Mouse (Mus musculus): Measurements from ENCODE around the gene Cdk6. TPM values are rescaled to one million over a fixed set of nuclear protein-coding genes. Genes with fewer than 3 reads are reported as not detected.

Cdk6 gene
- total RNA-seq, 4 experiments from 2014 or later, result 0.56 to 1.3 (median 1.2) TPM

- DNase-seq (ENCODE audit: low spot score in 2 of 2), result no peak
Measured at GRCm38 (mm10) chr5:3482474-3482873, 141.2 kb downstream of the Cdk6 start.

DNA sequence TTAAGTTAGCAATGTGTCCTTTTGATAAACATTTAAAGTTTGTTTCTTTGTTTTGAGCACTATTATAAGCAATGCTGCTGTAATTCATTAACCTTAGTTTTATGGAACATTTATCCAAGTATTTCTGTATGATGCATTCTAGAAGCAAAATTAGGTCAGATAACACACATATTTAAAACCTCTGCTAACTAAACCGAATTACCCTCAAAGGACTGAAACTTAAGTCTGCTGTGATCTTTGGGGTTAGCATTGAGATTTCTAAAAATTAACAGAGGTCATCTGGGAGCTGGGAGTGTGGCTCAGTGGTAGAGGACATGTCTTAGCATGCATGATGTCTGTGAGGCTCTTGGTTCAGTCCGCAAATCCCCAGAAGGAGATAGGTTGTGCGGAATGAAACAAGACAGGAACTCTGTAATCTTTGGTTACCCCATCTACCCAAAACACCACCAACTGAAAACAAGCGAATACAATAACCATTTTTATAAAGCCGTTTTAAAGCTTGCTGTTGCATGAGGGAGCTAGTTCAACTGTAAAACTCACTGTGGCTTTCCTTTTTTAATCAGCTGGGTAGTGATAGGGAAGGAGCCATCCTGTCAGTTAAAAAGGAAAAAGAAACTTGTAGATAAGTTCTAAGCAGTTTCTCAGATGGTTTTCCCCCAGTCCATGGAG, 141.9 kb downstream of the Cdk6 start:
- DNase-seq (ENCODE audit: low spot score in 2 of 2), result no peak

DNA sequence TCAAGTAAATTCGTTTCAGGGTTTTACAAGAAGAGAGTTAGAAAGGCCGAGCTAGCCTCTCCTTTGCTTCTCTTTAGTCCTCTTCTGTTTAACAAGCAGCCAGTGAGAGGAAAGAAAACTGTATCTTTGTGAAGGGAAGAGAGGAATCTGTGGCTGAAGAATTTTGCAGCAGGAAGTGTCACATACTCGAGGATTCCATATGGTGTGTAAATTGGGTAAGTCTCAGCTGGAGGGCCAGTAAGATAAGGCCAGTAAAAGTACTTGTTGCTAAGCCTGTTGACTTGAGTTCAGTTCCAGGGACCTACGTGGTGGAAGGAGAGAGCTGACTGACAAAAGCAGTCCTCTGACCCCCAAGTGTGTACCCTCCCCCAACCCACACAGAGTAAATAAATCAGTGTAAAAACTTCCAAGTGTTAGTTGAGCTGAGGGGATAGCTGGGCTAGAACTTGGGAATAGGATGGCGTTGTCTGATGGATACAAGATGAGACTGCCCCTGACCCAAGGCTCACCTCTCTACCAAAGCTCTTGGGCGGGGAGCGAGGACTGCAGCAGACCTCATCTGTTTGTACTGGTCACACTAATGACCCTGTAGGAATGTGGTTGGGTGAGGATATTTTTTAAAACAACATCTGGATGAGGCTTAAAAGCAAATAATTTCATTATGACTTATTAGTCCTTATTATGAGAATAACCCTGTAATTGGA, 145.4 kb downstream of the Cdk6 start:
- DNase-seq (ENCODE audit: low spot score in 2 of 2), result no peak

DNA sequence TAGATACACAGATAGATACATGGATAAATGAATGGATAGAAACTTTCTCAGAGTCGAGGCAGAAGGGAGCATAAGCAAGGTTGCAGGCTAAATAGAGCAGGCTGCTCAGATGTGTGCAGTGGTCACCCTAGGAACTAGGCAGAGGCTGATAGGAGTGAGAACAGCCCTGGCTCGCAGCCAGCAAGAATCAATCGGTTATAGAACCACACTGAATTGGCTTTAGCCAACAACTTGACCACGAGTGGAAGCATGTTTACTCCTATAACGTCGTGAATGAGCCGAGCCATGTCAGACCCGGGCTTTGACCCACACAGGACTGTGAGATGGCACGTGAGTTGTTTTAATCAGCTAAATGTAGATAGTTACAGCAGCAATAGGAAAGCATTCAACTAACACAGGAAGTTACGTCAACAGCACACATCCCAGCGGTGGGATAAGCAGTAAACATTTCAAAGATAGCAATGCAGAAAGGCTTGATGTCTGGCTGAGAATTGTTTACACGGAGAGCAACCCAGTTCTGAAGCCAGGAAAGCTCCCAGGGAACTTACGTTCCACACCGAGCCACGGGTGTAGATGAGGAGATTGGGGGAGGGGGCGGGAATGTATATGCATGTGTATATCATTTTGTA, 147.0 kb downstream of the Cdk6 start:
- DNase-seq (ENCODE audit: low spot score in 2 of 2), result no peak

DNA sequence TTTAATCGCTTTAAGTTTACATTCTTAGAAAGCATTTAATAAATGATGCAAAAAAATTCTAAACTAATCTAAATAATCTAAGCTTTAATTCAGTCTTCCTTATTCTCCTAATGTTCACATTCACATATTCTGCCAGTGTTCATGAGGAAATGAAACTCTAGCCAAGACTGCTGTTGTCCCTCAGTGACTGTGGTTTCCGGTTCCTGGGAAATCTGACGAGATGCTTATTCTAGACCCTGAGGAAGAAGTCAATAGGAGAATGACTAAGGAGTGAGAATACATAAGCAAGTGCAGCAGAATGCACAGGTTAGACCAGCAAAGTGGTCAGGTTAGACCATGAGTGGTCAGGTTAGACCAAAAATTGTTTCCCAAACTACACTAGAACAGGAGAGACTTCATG, 149.1 kb downstream of the Cdk6 start:
- no peak for DNase-seq (ENCODE audit: low spot score in 2 of 2)

DNA sequence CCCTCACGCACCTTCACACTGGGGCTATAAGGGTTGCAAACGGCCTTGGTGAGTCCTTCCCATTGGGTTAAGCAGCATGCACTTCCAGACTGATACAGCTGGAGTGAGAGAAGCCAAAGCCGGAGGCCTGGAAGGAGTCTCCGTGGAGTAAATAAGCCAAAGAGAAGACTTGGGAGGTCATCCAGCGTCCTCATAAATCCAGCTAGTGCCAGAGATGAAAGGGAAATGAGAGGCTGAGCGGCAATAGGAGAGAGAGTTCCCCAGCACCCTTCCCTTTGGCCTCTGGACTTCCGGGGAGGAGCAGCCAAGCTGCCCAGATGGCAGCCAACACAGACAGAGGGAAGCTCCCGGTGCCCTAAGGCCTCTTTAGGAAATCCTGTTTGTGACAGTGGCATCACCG, 149.8 kb downstream of the Cdk6 start:
- DNase-seq (ENCODE audit: low spot score in 2 of 2), result peak in 1 of 2 experiments; percentile 17

- DNase-seq (ENCODE audit: low spot score in 2 of 2), result no peak
Measured at GRCm38 (mm10) chr5:3491883-3492282, 150.6 kb downstream of the Cdk6 start.

DNA sequence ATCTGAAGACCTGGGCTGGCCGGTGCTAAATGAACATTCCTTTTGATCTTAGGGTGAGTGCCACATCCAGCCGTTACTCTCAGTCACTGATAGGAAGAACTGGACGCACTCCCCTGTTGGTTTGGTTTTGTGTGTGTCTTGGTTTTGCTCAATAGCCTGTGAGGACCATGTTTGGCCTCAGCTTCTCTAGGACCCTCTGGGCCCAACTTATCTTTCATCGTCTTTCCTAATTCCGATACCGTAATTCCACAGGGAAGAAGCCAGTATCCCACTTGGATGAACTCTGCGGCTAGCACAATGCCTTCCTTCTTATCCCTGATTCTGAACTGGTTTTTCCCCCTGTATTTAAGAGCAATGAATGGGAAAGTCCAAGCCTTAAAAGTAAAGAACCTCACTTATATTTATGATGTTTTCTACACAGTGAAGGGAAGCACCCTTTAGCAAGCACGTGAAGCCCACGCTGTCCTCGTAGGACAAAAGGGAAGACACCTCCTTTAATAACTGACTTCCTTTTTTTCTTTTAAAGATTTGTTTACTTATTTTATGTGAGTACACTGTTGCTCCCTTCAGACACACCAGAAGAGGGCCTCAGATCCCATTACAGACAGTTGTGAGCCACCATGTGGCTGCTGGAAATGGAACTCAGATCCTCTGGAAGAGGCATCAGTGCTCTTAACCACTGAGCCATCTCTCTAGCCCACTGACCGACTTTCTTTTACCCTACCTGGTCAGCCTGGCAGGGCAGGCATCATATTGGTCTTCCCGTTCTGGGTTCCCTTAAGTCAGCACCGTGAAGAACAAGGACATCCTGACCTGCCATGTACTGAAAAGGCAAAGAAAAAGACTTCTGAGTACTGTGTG, 151.7 kb downstream of the Cdk6 start:
- no peak for DNase-seq (ENCODE audit: low spot score in 2 of 2)

GRCm38 (mm10) chr5:3493968-3494367, 152.7 kb downstream of the Cdk6 start:
- DNase-seq (ENCODE audit: low spot score in 2 of 2), result no peak

DNA sequence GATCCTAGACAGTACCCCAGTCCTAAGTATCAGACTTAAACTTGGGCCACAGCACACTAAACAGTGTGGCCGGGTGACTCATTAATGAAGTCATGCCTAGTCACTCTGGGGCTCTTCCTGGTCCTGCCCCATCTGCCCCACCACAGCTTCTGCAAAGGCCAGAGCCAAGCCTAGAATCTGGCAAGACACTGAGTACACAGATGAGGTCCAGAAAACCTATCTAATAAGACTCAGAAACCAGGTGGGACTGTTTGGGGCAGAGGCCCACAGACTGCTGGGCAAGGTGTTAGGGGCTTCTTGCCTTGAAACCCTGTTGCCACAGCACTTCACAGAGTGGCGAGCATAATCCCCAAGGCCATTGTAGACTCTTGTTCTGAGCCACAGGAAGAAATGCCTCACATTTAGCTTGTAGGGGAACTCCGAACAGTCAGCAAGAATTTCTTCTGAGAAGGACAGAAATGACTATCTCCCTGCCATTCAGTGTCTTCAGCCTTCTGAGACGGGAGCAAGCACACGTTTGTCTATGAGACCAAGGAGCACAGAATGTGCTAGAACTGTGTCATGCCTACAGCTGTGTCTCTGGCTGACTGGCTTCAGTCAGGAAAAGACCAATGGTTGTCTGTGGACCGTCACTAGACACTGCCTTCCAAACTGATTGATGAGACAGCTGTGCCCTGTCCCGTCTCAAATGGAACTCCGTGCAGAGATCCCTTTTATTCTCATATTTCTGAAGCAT, 153.3 kb downstream of the Cdk6 start:
- DNase-seq (ENCODE audit: low spot score in 2 of 2), result no peak

GRCm38 (mm10) chr5:3497505-3497925, 156.2 kb downstream of the Cdk6 start:
- no peak for DNase-seq (ENCODE audit: low spot score in 2 of 2)

DNA sequence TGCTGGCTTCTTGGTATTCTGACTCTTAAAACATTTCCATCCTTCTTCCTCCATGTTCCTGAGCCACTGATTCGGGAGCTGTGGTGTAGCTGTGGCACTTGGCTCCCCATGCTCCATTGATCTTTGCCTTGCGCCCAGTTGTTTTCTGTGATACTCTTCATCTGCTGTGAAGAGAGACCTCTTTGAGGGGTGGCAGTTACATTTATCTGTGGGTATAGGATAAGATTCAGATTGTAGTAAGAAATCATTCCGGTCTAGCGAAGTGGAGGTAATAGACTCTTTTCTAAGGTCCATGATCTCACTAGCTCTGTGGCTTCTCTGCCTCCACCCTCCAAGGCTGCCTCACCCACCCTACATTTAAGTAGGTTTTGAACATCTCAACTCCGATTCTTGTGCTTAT, 159.0 kb downstream of the Cdk6 start:
- DNase-seq (ENCODE audit: low spot score in 2 of 2), result no peak

DNA sequence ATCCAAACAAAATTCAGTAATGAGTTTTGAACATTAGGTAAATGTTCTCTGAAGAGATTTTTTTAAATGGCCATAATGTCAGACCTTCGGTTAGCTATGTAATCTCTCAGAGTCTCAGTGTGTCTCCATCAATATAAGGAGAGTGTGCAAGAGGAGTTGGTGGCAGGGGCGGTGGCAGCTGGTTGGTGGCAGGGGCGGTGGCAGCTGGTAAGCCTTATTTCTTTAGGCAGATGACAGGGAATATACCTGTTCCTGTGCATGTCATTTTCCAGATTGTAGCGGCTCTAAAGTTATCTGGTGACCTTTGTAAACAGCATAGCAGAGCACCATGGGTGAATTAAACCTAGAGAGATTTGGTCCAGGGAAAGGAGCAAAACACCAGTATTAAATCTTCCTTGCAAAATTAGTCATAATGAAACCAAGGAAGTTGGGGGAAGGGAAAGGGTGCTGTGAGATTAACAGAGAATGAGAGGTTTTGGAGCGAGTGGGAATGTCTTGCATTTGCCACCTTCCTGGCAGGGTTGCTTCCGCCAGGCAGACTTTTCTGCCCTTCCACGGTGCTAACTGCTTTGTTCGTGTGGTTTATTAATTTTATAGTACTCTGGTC, 159.8 kb downstream of the Cdk6 start:
- DNase-seq (ENCODE audit: low spot score in 2 of 2), result no peak

DNA sequence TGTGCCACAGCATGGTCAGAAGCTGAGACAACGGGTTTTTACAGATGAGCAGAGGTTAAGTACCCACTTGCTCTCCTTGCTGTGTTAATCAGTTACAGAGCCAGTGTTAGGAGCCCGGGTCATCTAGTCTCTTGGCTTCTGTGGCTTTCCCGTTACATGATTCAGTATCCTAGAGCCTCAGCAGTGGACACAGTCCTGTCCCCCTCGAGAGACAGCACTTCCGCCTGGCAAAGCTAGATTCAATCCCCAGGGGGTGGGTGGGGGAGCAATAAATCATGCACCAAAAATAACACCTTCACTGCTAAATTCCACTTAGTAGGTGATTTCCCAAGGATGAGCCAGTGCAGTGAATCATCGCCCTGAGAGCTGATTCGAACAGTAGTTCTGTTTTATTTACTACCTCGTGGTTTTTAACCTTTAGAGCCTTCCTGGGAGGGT, 160.3 kb downstream of the Cdk6 start:
- peak in 1 of 2 experiments; percentile 15 for DNase-seq (ENCODE audit: low spot score in 2 of 2)

DNA sequence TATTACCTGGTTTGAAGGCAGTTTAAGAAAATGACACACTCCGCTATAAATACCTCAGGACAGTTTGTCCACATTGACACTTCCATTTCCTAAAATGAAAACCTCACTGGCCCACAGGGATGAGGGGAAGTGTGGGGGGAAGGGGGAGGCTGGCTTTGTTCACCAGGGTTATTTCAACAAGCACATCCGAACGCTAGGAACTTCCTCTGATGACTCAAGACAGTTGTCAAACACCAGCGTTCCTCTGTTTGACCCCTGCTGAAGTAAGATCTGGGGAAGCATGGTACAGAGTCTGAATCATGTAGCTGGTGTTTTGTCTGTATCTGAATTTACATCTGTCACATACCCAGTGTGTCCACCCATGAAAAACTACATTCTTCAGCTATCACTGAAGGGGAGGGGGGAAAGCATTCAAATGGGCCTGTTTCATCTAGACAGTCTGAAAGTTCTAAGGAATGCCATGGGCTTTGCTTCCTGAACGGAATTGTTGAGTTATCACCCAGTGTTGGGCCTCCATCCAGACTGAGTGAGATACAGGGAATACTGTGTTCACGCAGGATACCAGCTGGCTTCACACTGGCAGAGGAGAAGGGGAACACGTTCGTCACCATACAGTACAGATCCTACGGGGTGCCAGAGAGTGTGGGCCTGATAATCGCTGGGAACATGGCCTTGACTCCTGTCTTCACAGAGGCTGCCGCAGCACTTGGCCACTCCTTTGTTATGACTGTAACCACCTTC, 161.5 kb downstream of the Cdk6 start:
- no peak for DNase-seq (ENCODE audit: low spot score in 2 of 2)

- no peak for DNase-seq (ENCODE audit: low spot score in 2 of 2)
Measured at GRCm38 (mm10) chr5:3503373-3503772, 162.1 kb downstream of the Cdk6 start.

GRCm38 (mm10) chr5:3503836-3504323, 162.6 kb downstream of the Cdk6 start:
- no peak for DNase-seq (ENCODE audit: low spot score in 2 of 2)

DNA sequence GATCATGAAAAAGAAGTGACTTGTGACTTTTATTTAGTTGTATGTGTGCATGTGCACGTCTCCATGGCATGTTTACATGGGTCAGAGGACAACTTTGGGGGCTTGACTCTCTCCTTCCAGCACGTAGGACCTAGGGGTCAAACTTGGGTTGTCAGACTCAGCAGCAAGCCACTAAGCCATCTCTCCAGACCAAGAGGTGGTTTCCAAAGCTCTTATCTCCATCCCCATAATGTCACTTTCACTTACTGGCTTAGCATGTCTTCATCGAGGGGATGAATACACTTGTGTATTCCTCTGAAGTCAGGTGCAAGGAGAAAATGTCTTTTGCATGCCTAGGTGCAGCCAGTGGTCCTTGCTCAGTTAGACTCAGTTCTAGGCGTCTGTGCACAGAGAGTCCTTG, 163.2 kb downstream of the Cdk6 start:
- no peak for DNase-seq (ENCODE audit: low spot score in 2 of 2)

- no peak for DNase-seq (ENCODE audit: low spot score in 2 of 2)
Measured at GRCm38 (mm10) chr5:3505553-3505952, 164.3 kb downstream of the Cdk6 start.

Data from gastrocnemius, adult 8-10 months (tissue).